Mouse (Mus musculus): ENCODE results near the gene Ccdc70. TPM values are rescaled to one million over a fixed set of nuclear protein-coding genes. Genes with fewer than 3 reads are reported as not detected.
"Not testable (repeated sequence)": the region's sequence is repeated elsewhere in the genome, so short reads cannot be mapped to it uniquely, and the experiment has no call there.

Gene Ccdc70
- not detected for polyA plus RNA-seq (2012; fragmentation: generic; extraction: Trizol)
- long read RNA-seq, experiment 1: 0 reads
- long read RNA-seq, experiment 2: 0 reads

DNA sequence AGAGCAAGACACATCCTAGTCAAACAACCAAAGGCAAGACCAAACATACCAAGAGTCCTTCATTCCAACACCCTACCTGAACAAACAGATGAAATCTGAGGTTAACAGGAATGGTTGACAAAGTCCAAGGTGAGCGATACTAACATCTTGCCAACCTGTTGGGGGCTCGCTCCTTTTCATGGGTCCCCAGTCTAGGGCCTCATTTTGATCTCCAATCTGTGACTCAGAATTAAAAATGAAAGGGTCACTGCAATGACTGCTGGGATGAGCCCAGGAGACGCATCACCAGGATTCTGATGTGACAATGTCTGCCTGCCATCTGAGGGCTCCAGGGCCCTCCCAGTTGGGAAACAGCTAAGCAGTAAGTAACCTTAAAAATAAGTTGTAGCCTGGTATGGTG is at the start of gene Ccdc70:
Gene Ccdc70 (plus strand): TSS at position 301 of the 400 bp plus-strand sequence.
- H3K36me3 ChIP-seq (ENCODE audit: control insufficient read depth, insufficient read depth): no peaks in the 10 kb centered on the region
- H3ac ChIP-seq (ENCODE audit: control insufficient read depth, insufficient read length, low read depth): no peak within 1 kb of the TSS
- H3K4me3 ChIP-seq (ENCODE audit: insufficient read depth, poor library complexity, severe bottlenecking): no peak within 1 kb of the TSS
- no peaks in the 10 kb centered on the region for H3K27me3 ChIP-seq (ENCODE audit: control insufficient read depth, insufficient read depth, insufficient read length)
- H3K79me3 ChIP-seq (ENCODE audit: low read depth): no peaks in the 10 kb centered on the region
- TF ChIP-seq MAX (IDR thresholded peaks at IDR 0.05) (no peak), MYOD1 (IDR thresholded peaks at IDR 0.05; ENCODE audit: control insufficient read depth, insufficient read length, low read depth) (no peak), CTCF (IDR thresholded peaks at IDR 0.05; ENCODE audit: control insufficient read depth, insufficient read depth, insufficient read length) (no peak), MYOG (IDR thresholded peaks at IDR 0.05; ENCODE audit: control insufficient read depth, extremely low read depth, insufficient read length) (no peak), USF1 (IDR thresholded peaks at IDR 0.05; ENCODE audit: low read depth) (no peak), CEBPB (IDR thresholded peaks at IDR 0.05; ENCODE audit: low read depth) (no peak), FOSL1 (IDR thresholded peaks at IDR 0.05; ENCODE audit: insufficient read depth, low read length, poor library complexity, severe bottlenecking) (no peak)
- H3K79me2 ChIP-seq (ENCODE audit: control insufficient read depth, insufficient read depth): no peaks in the 10 kb centered on the region

DNA sequence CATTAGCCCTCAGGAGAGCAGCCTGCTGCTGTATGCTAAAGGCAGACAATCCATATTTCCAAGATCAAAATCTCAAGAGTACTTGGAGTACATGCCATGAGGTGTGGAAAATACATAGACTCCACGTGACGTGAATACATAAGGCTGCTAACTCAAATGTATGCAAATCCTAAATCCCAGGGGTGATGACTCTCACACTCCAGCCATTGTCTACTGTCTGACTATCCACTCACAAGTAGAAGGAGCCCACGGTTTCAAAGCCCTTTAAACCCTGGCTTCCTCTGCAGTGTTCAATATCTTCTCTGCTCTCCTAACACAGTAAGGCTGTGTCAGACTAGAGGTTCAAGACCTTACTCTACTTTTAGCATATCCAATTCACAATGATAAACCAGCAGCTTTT is 38.8 kb upstream of the Ccdc70 start:
- not testable (repeated sequence) for H3K79me2 ChIP-seq (ENCODE audit: control insufficient read depth, insufficient read depth); H3K27me3 ChIP-seq (ENCODE audit: control insufficient read depth, insufficient read depth, insufficient read length); H3K79me3 ChIP-seq (ENCODE audit: low read depth); H3K4me3 ChIP-seq (ENCODE audit: insufficient read depth, poor library complexity, severe bottlenecking); H3K36me3 ChIP-seq (ENCODE audit: control insufficient read depth, insufficient read depth); H3ac ChIP-seq (ENCODE audit: control insufficient read depth, insufficient read length, low read depth)

DNA sequence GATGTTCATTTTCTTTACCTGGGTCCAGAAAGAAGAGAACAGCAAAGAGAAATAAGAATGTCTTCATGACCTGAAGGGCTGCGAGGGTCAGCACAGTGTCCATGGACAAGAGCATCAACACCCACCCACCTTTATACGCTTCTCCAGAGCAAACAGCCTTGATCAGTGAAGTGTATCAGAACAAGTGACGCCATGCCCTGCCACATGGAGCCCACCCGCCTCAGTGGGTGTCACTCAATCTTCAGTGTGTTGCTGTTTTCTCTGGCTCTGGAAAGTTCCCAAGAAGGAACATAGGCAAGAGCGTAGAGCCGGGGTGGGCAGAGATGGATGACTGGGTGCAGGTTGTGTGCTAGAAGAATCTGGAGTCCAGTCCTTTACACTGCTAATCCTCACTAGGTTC is 37.0 kb upstream of the Ccdc70 start, which contains the start of gene Defb15:
Gene Defb15 (minus strand): TSS at position 101 of the 400 bp plus-strand sequence.
- no peak within 1 kb of the TSS for H3ac ChIP-seq (ENCODE audit: control insufficient read depth, insufficient read length, low read depth)
- H3K36me3 ChIP-seq (ENCODE audit: control insufficient read depth, insufficient read depth): no peaks in the 10 kb centered on the region
- TF ChIP-seq MYOG (IDR thresholded peaks at IDR 0.05; ENCODE audit: control insufficient read depth, extremely low read depth, insufficient read length): no peak
- TF ChIP-seq MAX (IDR thresholded peaks at IDR 0.05): no peak
- TF ChIP-seq USF1 (IDR thresholded peaks at IDR 0.05; ENCODE audit: low read depth): no peak
- TF ChIP-seq CTCF (IDR thresholded peaks at IDR 0.05; ENCODE audit: control insufficient read depth, insufficient read depth, insufficient read length): no peak
- no peak for TF ChIP-seq CEBPB (IDR thresholded peaks at IDR 0.05; ENCODE audit: low read depth)
- no peak for TF ChIP-seq FOSL1 (IDR thresholded peaks at IDR 0.05; ENCODE audit: insufficient read depth, low read length, poor library complexity, severe bottlenecking)
- TF ChIP-seq MYOD1 (IDR thresholded peaks at IDR 0.05; ENCODE audit: control insufficient read depth, insufficient read length, low read depth): no peak
- H3K79me2 ChIP-seq (ENCODE audit: control insufficient read depth, insufficient read depth): no peaks in the 10 kb centered on the region
- no peak within 1 kb of the TSS for H3K4me3 ChIP-seq (ENCODE audit: insufficient read depth, poor library complexity, severe bottlenecking)
- H3K79me3 ChIP-seq (ENCODE audit: low read depth): no peaks in the 10 kb centered on the region
- no peaks in the 10 kb centered on the region for H3K27me3 ChIP-seq (ENCODE audit: control insufficient read depth, insufficient read depth, insufficient read length)

DNA sequence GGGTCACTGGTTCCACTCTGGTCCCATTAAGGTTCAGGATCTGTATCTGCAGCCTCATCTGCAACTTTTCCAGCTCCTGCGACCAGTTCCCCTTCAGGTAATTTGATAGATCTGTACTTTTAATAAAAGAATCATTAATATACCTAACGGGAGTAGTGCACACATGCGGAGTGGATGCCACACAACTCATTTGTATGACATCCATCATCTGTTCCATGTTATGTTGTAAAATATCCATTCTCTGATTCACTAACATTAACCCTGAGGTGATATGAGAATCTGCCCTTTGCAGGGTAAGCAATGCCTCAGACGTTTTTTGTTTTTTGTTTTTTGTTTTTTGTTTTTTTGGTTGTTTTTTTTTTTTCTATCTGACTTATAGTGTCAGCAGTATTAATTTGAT is 31.5 kb upstream of the Ccdc70 start, which contains the start of gene Defb35:
Gene Defb35 (plus strand): TSS at position 301 of the 400 bp plus-strand sequence.
- not testable (repeated sequence) for H3K4me3 ChIP-seq (ENCODE audit: insufficient read depth, poor library complexity, severe bottlenecking); H3K27me3 ChIP-seq (ENCODE audit: control insufficient read depth, insufficient read depth, insufficient read length); H3K36me3 ChIP-seq (ENCODE audit: control insufficient read depth, insufficient read depth); H3K79me2 ChIP-seq (ENCODE audit: control insufficient read depth, insufficient read depth); H3K79me3 ChIP-seq (ENCODE audit: low read depth); H3ac ChIP-seq (ENCODE audit: control insufficient read depth, insufficient read length, low read depth)

DNA sequence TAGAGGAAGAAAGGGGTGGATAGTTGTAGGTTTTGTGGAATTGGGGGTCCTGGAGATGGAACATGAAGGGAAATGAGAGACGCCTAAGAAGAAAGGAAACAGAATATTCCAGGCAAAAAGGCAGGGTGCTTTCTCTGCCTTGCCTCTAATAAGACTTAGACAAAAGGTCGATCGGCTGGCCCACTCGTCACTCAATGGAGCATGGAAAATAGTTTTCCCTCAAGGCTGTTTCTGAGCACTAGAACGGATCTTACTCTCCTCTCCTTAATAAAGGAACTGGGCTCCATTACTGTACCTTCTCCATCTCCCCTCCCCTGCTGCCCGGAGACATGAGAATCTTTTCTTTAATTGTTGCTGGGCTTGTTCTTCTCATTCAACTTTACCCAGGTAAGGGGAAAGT is 23.1 kb upstream of the Ccdc70 start, which contains the start of gene Defb13:
Gene Defb13 (plus strand): TSS at position 301 of the 400 bp plus-strand sequence.
- Histone ChIP-seq H3ac (ENCODE audit: control insufficient read depth, insufficient read length, low read depth) (no peak within 1 kb of the TSS), H3K79me3 (ENCODE audit: low read depth) (no peaks in the 10 kb centered on the region), H3K79me2 (ENCODE audit: control insufficient read depth, insufficient read depth) (no peaks in the 10 kb centered on the region), H3K27me3 (ENCODE audit: control insufficient read depth, insufficient read depth, insufficient read length) (no peaks in the 10 kb centered on the region), H3K36me3 (ENCODE audit: control insufficient read depth, insufficient read depth) (no peaks in the 10 kb centered on the region), H3K4me3 (ENCODE audit: insufficient read depth, poor library complexity, severe bottlenecking) (no peak within 1 kb of the TSS)
- TF ChIP-seq MAX (IDR thresholded peaks at IDR 0.05) (no peak), CTCF (IDR thresholded peaks at IDR 0.05; ENCODE audit: control insufficient read depth, insufficient read depth, insufficient read length) (no peak), MYOG (IDR thresholded peaks at IDR 0.05; ENCODE audit: control insufficient read depth, extremely low read depth, insufficient read length) (no peak), MYOD1 (IDR thresholded peaks at IDR 0.05; ENCODE audit: control insufficient read depth, insufficient read length, low read depth) (no peak), USF1 (IDR thresholded peaks at IDR 0.05; ENCODE audit: low read depth) (no peak), FOSL1 (IDR thresholded peaks at IDR 0.05; ENCODE audit: insufficient read depth, low read length, poor library complexity, severe bottlenecking) (no peak), CEBPB (IDR thresholded peaks at IDR 0.05; ENCODE audit: low read depth) (no peak)

DNA sequence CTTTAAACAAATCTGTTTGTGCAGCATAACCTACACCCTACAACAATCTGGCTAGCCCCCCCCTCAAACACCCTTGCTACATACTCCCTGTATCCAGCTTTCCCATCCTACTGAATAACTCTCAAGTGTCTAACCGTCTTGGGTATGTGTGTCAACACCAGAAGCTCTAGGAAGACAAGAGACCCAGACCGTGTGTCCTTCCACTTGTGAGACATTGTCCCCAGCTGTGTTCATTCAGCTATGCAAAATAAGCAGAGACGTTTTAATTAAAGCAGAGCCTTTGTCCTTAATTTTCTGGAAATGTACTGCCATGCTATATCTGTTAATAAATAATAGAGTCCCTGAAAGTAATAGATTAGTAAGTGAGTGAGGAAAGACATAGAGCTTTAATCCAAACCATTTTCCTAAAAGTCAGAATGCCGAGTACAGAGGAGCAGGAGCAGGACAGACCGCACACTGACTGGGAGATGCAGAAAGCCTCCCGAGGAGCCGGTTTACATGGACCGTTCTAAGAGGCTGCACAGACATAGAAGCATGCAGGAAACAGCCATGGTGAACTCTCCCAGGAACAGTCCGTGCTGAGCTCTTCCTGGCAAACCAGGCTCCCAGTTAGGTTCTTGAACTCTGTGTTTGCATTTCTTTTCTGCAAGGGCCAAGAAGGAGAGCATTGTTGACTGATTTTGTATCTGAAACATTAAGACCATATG is 22.1 kb upstream of the Ccdc70 start:
- TF ChIP-seq USF1 (IDR thresholded peaks at IDR 0.05; ENCODE audit: low read depth): no peak
- no peak for TF ChIP-seq MYOD1 (IDR thresholded peaks at IDR 0.05; ENCODE audit: control insufficient read depth, insufficient read length, low read depth)
- no peak for TF ChIP-seq MYOG (IDR thresholded peaks at IDR 0.05; ENCODE audit: control insufficient read depth, extremely low read depth, insufficient read length)
- TF ChIP-seq CEBPB (IDR thresholded peaks at IDR 0.05; ENCODE audit: low read depth): no peak
- no peak for TF ChIP-seq CTCF (IDR thresholded peaks at IDR 0.05; ENCODE audit: control insufficient read depth, insufficient read depth, insufficient read length)
- no peak for TF ChIP-seq MAX (IDR thresholded peaks at IDR 0.05)
- no peak for TF ChIP-seq FOSL1 (IDR thresholded peaks at IDR 0.05; ENCODE audit: insufficient read depth, low read length, poor library complexity, severe bottlenecking)

More for the DNA sequence above, 22.1 kb upstream of the Ccdc70 start:
- Histone ChIP-seq H3K27me3 (ENCODE audit: control insufficient read depth, insufficient read depth, insufficient read length) (no peaks in the 10 kb centered on the region), H3ac (ENCODE audit: control insufficient read depth, insufficient read length, low read depth) (no peak overlapping the region), H3K36me3 (ENCODE audit: control insufficient read depth, insufficient read depth) (no peaks in the 10 kb centered on the region), H3K79me2 (ENCODE audit: control insufficient read depth, insufficient read depth) (no peaks in the 10 kb centered on the region), H3K79me3 (ENCODE audit: low read depth) (no peaks in the 10 kb centered on the region), H3K4me3 (ENCODE audit: insufficient read depth, poor library complexity, severe bottlenecking) (no peak overlapping the region)

Measured in C2C12 (cell line).